Mouse (Mus musculus): ENCODE data around the gene Aldh1l1.

Aldh1l1 gene

DNA sequence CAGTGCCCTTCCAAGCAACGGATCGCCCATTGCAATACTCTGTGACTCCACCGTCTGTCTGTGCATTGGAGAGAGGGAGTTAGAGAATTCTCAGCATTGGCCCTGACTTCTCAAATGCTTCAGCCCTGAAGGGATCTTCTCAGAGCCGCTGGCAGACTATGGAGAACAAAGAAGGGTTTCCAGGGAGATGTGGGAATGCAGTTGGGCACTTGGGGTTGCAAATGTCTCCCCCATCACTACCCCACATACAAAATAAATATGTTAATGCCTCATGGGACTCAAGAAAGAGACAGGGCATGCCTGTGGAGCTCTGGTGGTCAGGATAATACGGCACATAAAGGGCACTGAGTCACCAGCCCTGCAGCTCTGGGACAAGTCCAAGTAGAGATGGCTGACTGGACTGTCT is 55.1 kb downstream of the Aldh1l1 start:
- no peak for DNase-seq (ENCODE audit: extremely low read depth, insufficient read length, low spot score)

DNA sequence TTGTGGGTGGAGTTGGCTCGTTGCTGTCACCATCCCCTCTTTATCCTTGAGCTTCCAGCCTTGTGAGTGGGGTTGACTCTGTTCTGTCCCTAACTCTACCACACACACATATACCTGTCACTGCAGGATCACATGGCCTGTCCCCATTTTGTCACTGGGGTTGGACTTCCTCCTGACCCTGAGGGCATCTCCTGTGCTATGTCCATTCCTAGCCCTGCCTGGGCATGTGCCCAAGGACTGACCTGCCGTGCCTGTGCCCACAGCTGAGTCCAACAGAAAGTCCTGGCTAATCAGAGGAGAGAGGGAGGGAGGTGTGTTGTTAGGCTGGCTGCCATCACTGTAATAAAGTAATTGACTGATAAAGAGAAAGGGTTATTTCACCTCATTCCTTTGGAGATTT is 58.2 kb downstream of the Aldh1l1 start:
- DNase-seq (ENCODE audit: extremely low read depth, insufficient read length, low spot score) = no peak

DNA sequence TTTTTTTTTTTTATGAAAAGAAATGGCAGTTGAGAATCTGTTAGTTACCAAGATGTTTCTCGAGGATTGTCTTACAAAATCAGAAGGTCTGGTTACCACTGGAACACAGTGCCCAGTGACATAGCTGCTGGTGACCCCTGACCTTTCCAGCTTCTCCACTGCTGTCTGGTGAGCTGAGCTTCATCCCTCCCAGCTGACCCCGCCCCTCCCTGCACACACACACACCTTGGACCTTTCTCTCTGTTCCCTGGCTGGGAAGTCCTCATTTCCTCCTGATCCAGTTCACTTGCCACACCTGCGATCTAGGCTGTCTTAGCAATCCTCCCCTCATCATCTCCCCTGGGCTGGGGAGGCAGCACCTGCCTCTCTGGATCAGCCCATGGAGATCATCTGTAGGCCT is 60.0 kb downstream of the Aldh1l1 start:
- DNase-seq (ENCODE audit: extremely low read depth, insufficient read length, low spot score) = no peak

DNA sequence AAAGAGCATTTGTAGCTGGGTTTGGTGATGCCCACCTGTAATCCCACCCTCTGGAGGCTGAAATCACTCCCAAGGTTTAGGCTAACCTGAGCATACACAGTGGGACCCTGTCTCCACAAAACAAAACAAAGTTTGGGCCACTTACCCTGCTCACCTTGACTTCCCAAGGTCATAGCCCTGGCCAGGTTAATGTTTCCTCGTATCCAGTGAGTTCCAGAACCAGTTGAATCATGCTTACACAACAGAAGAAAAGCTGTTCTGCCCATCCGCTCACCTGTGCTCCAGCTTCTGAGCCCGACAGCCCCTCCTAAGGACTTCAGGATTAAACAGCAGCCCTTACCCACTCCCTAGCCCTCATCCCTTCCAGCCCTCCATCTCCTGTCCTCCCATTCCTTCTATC is 60.8 kb downstream of the Aldh1l1 start:
- no peak for DNase-seq (ENCODE audit: extremely low read depth, insufficient read length, low spot score)

DNA sequence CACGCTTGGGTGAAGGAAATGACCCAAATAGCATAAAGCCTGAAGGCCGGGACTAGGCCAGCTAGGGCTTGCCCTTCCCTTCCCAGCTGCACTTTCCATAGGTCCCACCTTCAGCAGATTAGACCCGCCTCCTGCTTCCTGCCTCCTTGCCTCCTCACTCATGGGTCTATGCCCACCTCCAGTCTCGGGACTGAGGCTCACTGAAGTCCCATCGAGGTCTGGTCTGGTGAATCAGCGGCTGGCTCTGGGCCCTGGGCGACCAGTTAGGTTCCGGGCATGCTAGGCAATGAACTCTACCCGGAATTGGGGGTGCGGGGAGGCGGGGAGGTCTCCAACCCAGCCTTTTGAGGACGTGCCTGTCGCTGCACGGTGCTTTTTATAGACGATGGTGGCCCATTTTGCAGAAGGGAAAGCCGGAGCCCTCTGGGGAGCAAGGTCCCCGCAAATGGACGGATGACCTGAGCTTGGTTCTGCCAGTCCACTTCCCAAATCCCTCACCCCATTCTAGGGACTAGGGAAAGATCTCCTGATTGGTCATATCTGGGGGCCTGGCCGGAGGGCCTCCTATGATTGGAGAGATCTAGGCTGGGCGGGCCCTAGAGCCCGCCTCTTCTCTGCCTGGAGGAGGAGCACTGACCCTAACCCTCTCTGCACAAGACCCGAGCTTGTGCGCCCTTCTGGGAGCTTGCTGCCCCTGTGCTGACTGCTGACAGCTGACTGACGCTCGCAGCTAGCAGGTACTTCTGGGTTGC is 64.1 kb downstream of the Aldh1l1 start:
- DNase-seq (ENCODE audit: extremely low read depth, insufficient read length, low spot score) = no peak

DNA sequence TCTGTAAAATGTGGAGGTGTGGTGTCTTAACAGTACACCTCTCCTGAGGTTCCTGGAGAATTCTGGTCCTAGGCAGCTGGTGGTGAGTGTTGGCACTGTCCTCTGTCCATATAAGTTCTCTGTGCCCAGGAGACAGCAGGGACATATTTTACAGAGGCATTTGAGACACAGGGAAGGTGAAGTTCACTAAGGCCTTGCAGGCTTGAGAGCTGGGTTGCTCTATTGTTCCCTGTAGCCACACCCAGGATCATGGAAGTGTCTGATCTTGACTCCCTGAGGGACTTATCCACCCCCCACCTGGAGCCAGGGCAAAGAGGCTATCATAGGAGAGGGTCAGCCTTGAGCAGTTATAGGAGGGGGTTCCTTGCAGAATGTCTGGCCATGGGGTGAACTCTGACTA is 65.0 kb downstream of the Aldh1l1 start:
- no peak for DNase-seq (ENCODE audit: extremely low read depth, insufficient read length, low spot score)

DNA sequence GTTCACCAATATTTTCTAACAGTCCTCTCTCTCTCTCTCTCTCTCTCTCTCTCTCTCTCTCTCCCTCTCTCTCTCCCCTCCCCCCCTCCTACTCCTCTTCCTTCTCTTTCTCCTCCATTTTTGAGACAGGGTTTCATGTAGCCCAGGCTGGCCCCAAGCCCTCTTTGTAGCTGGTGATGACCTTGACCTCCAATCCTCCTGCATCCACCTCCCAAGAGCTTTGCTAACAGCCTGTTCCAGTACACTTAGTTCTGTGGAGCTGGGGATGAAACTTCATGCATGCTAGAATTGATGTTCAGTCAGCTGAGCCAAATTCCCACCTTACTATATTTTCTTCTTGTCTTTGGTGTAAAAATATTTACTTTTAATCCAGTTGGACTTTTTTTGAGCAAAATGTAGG is 67.0 kb downstream of the Aldh1l1 start:
- DNase-seq (ENCODE audit: extremely low read depth, insufficient read length, low spot score) = no peak

DNA sequence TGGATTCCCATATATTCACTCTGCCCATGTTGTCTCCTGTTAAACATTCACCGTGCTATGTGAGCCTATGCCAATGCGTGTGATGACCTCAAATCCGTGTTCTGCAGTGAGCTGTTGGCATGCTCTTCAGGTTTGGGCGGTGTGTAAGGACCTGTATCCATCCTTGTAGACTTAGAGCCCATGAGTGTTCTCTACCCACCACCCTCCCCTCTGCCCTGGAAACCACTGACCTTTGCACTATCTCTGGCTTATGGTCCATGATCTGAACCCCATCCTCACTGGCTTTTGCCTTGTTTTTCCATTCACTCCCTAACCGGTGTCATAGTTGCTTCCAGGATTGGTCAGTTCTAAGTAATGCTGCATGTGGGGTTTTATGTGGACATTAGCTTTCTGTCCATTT is 67.5 kb downstream of the Aldh1l1 start:
- no peak for DNase-seq (ENCODE audit: extremely low read depth, insufficient read length, low spot score)

DNA sequence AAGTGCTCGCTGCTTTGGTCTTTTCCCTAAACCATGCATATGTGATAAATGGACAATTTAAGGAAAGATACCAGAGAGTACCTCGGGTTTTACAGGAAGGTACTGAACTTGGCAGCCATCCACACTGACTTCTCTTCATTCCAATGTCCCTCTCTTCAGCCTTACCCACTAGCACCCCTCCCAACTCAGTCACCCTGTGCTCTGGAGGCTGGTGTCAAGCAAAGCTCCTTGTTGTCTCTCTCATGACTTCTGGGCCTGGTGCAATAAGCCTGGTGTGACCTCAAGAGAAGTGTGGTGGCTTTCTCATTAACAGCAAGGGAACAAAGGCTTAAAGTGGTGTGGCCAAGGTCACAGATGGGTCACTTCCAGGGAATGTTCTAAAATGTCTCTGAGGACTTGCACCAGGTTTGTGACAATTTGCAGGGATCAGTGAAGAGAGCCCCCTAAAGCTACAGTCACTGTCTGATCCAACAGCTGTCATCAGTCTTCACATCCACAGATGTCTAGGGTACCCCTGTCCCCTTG is 70.4 kb downstream of the Aldh1l1 start:
- DNase-seq (ENCODE audit: extremely low read depth, insufficient read length, low spot score) = no peak

DNA sequence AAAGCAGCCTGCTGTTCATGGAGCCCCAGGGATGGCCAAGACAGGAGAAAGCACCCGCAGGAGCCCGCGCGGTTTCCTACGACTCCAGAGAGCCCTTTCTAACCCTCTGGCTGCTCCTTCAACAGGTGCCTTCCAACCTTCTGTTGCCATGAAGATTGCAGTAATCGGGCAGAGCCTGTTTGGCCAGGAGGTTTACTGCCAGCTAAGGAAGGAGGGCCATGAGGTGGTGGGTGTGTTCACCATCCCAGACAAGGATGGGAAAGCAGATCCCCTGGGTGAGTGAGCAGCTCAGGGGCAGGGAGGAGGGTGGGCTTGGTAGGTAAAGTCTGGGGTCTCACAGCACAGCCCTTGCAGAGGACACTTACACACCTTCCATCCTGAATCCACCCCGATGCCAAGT is 70.8 kb downstream of the Aldh1l1 start:
- DNase-seq (ENCODE audit: extremely low read depth, insufficient read length, low spot score) = no peak

DNA sequence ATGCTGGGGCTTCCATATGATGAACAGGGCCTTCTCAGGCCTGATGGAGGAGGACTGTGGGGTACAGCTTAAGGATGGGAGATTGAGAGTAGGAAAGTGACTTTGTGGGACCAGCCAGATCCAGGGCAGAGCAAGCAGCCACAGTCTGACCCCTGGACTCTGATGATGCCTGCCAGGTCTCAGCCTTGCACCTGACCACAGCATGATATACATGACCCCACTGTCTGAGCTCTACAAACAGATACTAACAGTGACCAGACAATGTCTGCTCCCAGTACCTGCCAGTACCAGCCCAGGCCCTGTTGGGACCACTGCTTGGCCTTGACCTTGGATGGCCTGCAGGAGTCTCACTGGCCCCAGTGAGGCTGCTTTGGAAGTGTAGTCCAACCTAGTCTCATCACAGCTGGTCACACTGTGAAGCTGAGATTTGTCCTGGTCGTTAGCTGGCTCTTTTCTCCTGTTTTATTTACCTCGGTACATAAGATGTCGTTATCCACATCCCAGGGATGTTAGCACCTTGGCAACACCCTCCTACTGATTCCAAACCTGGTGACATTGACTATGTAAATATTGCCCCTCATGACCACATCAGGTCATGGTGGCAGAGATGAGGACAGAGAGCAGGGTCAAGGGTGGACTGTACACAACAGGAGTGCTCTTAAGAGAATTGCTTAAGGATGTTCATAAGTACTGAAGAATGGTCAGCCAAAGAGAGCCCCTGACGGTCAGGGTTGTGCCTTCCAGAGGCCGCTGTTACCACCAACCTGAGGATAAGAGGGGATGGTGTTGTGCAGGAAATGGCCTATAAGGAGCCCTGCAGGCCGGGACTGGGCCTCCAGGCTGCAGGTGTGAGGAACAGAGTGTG is 71.8 kb downstream of the Aldh1l1 start:
- DNase-seq (ENCODE audit: extremely low read depth, insufficient read length, low spot score) = no peak

DNA sequence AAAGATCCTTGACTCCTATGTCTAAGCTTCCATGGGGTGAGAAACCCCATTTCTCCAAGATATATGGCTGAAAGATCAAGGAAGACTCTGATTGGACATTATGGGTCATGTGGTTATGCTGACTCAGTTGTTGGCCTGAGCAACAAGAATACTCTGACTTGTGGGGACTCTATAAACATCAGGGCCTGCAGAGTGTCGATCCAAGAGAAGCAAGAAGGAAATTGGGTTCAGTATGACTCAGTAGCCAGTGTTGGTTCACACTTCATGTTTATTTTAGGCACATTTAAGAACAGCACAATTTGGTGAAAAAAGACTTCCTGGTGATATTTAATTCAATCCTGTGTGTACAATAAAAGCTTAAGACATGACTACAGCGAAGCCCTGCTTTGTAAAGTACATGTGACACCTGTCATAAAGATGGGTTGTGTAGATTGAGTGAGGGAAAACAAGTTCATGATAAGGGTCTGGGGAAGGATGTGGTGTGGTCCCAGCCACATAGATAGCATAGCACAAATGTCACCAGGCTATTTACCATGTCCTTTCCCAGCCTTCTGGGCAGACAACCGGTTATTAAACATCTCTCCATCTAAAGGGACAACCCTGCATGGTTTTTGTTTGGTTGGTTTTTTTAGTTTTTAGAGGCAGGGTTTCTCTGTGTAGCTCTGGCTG is 74.3 kb downstream of the Aldh1l1 start:
- no peak for DNase-seq (ENCODE audit: extremely low read depth, insufficient read length, low spot score)

DNA sequence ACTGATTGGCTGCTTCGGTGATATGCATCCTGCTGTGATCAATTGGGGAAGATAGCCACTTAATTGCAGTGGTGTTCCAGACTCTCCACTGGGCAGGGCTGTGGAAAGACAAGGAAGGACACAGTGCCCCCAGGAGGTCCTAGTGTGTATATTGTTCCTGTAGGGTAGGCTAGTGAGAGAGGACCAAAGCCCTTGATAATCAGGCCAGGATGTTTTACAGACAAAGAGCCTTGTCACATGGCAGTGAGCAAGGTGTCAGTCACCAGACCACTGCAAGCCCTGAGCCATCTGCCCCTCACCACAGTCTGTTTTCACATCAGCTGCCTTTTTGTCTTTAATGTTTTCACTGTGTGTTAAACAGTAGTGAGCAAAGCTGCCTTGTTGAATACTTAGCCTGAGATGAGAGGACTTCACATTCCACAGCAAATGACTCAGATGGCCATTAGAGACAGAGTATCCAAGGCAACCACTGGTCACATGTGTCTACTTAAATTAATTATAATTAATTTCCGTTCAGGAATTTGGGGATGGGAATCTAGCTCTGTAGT is 75.1 kb downstream of the Aldh1l1 start:
- no peak for DNase-seq (ENCODE audit: extremely low read depth, insufficient read length, low spot score)

DNA sequence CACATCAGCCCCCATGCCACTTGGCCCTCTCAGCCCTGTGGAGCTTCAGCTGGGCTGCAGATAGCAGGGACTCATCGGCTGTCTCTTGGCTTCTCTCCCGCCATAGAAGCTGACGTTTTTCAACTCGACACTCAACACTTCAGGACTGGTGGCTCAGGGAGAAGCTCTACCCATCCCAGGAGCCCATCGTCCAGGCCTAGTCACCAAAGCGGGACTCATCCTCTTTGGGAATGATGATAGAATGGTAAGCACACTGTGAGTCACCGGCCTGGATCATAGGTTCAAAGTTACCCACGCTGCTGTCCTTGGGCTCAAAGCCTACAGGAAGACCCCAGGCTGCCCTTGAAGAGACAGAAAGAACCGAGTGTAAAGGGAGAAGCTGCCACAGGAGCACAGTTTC is 78.0 kb downstream of the Aldh1l1 start:
- DNase-seq (ENCODE audit: extremely low read depth, insufficient read length, low spot score) = no peak

DNA sequence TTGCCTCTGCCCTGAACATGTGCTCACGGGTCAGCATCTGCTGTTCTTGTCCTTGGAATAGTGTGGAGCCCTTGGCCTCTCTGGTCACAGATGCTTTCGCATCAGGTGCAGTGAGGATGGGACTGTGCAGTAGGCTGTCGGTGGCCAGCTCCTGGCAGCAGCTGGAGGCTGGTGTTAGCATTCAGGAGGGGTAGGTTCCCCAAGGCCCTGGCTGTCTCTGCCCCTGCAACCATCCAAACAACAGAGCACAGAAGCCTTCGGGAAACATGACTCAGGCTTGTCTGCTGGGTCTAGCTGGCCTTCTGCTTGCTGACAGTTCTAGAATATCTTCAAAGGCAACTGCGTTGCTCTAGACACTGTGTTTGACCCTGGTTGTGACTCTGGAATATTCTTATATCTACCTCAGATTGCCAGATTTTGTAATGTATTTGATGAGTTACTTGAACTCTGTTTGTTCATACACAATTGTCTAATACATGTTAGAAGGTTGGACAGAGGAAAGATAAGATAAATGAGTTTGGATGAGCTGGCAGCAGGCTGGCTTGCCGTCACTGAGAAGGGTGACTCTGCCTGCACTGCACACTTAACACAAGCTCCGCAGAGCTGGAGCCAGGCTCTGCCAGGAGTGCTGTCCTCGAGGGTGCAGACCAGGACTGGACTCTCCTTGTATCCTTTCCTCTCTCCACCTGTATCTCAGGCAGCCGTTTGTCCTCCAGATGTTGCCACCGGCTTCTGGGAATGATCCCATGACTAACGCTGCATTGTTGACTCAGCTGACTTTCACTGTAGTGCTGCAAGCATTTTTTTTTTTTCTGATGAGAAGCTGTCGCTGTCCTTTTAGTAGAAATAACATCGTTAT is 79.4 kb downstream of the Aldh1l1 start:
- no peak for DNase-seq (ENCODE audit: extremely low read depth, insufficient read length, low spot score)

DNA sequence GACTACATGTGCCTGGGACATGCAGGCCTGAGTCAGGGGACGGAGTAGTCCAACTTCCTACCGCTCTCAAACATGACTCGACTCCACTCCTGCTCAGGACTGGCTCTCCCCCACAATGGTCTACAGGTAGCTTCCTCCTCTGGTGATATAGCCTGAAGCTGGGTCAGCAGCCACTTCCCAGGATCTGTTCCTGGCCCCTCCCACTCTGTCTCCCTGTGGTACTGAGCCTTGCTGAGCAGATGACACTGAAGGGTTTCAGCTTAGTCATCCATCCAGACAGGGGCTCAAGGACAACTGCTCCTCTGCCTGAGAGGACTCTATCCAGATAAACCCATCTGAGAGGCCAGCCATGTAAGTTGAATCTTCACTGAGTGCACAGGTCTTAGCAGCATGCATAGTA is 81.3 kb downstream of the Aldh1l1 start:
- DNase-seq (ENCODE audit: extremely low read depth, insufficient read length, low spot score) = no peak

DNA sequence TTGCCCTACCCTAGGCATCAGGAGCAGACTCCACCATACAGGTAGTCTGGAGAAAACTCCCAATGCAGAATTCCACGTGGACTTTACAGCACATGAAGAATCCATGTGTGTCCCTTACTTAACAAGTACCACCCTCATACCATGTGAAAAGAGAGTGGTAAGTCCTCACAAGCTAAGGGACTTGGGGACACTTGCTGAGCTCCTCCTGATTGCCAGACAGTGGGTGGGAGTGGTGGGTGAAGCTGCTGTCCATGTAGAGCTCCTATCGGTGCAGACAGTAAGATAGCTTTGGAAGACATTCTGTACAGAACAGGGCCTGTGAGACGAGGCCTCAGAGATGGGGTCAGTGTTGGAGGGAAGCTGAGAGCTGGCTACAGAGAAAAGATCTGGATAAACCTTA is 81.7 kb downstream of the Aldh1l1 start:
- DNase-seq (ENCODE audit: extremely low read depth, insufficient read length, low spot score) = no peak

DNA sequence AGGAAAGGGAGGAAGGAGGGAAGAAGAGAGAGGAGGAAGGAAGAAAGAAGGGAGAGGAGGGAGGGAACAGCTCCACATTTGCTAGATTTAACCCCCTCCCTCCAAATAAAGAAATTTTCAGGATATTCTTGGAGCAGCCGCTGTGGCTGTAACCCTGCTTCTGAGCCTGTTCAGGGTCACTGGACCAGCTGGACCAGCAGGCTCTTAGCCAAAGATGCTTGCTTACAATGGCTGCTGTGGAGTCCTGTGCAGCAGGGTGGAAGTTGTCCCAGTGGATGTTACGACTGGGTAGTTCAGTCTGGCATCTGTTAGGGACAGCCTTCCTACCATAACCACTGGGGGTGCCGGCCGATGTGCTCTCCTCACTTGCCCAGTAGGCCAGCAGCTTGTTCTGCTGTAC is 82.5 kb downstream of the Aldh1l1 start:
- DNase-seq (ENCODE audit: extremely low read depth, insufficient read length, low spot score) = no peak

DNA sequence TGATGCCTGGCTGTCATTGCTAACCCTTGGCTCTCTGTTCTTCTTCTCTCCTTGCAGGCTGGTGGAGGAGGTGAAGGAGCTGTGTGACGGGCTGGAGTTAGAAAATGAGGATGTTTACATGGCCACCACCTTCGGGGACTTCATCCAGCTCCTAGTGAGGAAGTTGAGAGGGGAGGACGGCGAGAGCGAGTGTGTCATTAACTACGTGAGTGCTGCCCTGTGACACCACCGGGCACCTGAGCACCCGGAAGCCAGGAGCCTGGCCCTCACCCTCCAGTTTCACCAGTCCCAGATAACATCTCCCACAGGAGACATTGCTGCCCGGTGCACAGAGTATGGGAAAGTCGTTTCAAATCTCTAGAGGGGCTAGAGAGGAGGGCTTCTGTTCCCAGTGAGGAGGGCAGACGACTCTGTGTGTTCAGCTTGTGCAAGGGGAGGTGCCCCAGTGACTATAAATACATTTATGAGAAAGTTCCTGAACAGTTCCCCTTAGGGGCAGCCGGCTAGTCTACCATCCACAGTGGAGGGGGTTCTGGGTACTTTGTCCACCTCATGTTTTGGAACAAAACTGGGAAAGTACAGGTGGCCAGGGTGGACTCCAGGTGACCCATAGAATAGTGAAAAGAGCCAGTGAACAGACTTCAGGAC is 83.6 kb downstream of the Aldh1l1 start:
- DNase-seq (ENCODE audit: extremely low read depth, insufficient read length, low spot score) = no peak

DNA sequence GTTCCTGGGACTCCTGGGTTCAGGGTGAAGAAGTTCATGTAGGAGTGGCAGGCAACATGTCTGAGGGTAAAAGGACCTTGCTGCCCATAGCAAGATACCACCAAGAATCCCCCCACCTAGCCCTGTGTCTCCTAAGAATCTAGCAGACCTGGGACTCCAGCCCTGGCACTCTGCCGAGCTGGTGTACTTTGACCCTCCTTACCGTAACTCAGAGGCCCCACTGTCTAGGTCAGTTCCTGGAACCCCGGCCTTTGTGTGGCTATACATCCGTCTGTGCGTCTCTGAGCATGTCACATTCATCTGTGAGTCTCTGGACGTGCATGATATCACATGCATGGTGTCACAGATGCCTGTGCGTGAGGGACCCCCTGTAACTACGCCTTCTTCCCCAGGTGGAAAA is 84.2 kb downstream of the Aldh1l1 start:
- no peak for DNase-seq (ENCODE audit: extremely low read depth, insufficient read length, low spot score)
